Mouse (Mus musculus): Measurements from ENCODE around the gene Cyp27a1. TPM values are rescaled to one million over a fixed set of nuclear protein-coding genes. Genes with fewer than 3 reads are reported as not detected.

Cyp27a1 gene
- under 1 TPM in 1 of 2 experiments, not detected in 1; 0.33 TPM for polyA plus RNA-seq (2017; shearing (Covaris generic))

DNA sequence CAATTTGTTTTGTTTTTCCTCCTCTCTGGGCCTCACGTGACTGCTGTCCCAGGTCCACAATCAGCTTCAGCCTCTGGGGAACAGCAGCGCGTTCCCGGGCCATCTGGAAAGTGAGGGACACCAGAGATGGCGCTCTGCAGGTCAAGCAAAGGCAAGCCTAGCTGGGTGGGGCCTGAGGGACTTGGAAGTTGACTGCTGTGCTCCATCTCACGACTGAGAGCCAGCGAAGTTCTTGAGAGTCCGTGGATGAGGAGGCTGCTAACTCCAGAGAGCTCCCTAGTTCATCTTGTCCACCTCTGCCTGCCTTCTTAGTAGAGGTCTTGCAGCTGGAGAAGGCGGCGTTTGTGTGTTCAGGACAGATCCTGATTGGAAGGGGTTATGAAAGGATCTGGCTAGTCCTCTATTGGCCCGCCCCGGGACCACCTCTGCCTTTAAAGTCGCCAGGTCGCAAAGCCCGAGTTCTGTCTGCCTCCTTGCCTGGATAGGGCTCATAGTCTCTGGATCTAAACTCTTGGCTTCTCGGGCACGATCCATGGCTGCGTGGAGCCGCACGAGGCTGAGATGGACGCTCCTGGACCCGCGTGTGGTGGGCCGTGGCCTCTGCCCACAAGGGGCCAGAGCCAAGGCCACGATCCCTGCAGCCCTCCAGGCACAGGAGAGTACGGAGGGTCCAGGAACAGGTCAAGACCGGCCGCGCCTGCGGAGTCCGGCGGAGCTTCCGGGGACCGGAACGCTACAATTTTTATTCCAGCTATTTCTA, at the start of gene Cyp27a1:
Cyp27a1 (plus strand) TSS at position 476 of the 760 bp plus-strand sequence.
- no peak for ATAC-seq

DNA sequence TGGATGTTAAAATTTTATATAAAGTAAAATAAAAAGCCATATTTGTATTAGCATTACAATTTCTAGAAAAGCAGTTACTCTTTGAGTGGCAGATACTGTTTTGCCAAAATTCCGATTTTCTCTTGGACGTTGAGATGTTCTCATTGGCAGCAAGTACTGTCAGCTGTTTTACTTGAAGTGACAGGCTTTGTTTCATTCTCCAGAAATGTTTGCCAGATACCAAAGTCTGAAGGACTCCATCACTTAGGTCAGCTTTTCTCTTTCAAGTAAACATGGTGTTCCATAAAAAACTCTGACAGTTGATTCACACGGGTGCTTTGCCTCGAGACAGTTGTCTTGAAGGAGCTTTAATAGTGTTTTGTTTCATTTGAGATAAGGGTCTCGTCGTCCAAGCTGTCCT, 48.2 kb upstream of the Cyp27a1 start:
- no peak for ATAC-seq

DNA sequence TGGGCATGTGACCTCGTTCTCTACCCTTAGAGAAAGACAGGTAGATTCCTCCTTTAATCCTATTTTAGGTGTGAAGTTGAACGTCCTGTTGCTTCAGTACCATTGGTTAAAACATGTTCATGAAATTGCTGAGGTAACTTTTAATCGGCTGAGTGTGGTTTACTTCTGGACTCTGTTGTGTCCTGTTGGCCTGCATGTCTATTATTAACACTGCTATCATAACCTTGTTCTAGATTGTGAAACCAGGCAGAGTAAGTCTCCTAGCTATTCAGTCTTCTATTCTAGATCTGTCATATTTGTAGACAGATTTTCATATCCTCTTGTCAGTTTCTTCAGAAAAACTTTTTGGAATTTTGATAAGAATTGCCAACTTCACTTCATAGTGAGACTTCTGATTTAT, 45.0 kb upstream of the Cyp27a1 start:
- ATAC-seq, result no peak

DNA sequence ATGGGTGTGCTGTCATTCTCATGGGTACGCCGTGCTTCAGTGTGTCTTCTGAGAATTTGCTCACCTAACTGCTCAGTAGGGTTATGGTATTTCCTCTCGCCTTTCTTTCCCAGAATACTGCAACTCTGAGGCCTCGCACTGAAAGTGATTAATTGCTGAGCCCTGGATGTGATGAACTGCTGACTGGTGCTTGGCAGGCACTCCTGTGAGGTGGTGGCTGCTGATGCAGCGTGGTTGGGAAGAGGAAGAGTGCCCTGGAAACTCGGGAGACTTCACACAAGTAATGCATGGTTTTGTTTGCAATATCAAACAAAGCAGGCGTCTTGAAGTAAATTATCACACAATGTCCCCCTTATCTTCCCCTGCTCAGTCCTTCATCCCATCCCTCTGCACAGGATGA, 40.6 kb upstream of the Cyp27a1 start:
- no peak for ATAC-seq

DNA sequence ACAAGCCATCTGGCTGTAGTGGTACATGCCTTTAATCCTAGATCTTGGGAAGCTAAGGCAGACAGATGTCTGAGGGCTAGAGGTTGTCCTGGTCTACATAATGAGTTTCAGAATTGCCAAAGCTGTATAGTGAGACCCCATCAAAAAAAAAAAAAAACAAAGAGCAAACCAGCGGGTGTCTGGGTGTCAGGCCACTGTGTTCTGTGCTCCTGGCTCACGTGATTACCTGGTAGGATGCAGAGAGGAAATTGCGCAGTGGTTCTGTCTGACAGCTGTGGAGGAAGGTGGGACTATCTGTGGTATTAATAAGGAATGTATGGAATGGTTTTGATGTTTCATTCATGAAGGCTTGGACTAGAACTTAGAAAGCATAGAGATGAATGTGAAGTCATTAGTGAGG, 36.5 kb upstream of the Cyp27a1 start:
- ATAC-seq, result no peak

DNA sequence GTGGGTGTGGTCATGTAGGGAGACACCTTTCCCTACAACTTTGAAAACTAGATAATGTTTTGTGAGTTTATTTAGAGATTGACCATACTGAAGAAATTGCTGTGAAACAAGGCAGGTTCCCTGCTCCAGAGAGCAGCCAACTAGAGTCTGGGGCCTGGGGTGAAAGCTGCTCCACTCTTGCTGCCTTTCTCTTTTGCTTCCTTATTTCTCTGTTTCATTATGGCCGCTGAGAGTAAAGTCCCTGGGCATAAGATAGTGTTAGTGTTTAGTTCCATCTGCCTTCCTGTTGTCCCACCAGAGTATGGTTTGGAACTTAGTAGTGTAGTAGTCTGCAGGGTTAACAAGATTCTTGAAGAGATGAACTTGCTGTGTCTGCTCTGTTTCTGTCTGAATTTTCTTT, 35.5 kb upstream of the Cyp27a1 start:
- ATAC-seq, result no peak

DNA sequence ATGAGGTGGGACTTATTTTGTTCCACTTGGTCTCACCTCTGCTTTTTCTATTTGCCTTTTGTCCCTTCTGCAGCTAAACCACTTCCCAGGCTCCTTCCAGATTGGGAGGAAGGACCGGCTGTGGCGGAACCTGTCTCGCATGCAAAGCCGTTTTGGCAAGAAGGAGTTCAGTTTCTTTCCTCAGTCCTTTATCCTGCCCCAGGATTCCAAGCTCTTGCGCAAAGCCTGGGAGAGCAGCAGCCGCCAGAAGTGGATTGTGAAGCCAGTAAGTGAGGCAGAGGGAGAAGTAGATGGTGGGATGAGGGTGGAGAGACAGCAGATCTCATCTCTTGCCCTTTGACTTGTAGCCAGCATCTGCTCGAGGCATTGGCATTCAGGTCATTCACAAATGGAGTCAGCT, 26.2 kb upstream of the Cyp27a1 start:
- ATAC-seq, result no peak

DNA sequence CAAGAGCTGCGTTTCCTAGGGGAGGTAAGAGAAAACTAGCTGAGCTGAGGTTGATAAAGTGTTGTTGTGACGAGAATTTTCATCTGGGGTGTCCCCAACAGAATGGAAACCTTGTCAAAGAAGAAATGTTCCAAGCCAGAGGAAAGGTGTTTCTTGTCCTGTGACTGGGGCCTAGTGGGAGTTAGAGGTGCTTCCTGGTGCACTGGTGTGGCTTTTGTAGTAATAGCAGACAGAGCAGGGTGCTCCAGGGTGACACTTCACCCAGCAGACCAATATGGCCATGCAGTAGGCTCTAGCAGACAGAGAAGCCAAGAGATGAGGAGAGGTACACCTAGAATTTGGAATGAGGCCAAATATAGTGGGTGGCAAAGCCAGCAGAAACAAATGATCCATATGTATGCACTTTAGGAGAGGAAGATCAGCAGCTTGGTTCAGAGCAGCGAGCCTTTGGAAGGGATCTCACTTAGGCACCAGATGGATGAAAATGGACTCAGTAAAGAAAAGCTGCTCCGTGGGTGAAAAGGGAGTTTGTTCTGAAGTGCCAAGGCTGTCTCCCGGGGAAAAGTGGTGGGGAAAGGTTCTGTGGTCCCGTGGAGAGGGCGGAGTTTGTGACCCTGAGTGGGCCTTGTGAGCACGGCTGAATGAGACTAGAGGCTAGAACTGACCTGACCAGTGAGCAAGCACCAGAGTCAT, 19.3 kb upstream of the Cyp27a1 start:
- no peak for ATAC-seq

DNA sequence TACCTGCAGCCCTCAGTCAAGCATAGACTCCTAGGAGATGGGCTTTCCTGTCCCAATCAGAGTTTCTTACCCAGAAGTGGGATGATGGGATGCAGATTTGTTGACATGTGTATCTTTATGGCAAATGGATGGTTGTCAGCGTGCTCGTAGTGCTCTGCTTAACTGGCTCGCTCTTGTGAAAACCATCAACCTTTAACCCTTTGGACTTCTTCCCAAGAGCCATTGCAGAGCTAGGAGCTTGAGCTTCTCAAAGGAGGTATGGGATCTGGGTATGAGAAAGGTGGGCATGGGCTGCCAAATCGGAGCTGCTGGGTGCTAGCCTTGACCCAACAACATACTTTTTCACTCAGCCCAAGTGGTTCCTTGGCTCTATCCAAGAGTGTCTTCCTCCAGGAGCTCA, 17.5 kb upstream of the Cyp27a1 start:
- no peak for ATAC-seq

DNA sequence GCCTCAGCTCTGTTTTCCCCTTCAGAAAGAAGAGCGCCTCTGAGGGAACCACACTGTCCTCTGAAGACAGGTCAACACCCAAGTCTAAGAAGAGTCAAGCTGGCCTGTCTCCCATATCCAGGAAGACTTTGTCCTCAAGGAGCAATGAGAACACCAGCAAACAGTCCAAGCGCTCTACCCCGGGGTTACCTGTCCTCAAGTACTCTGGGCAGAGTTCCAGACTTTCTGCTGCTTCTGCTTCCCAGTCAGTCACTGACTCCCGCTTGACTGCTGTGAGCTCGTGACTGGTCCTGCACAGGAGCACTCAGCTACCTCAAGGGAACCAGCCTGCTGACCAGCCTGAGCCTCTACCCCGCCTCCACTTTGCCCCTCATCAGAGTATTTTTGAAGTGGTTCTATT, 16.0 kb upstream of the Cyp27a1 start:
- ATAC-seq, result no peak

DNA sequence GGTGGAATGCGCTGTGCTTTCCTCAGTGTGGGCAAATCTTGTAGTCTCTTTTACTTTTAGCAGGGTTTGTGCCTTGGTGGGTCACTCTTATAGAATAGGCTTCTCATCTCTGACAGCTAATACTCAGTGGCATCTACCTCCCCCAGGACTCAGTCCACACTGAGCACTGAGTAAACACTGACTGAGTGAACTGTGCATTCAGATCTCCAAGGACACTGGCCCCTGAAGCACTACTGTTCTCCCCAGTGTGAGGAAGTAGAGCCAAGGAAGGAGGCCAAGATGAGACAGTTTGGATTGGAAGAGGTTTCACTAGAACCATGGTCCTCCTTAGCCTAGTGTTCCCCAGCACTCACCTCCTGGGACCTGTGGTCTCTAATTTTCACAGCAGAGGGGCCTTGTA, 15.0 kb upstream of the Cyp27a1 start:
- no peak for ATAC-seq

DNA sequence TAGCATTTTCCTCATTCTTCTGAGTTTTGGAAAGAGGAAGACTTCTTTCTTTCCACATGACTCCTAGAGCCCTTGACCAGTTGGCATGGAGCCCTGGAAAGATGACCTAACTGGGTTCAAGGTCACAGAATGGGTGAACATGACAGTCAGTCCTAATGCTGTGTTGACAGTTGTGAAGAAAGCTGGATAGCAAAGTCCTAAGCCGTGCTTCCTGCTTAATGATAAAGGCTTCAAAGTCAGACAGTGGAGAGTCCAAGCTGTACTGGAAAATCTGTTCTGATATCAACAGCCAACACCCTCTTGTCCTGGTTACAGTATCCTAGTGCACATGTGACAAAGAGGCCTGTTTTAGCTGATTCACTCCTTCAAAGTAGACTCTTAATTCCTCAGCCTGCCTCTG, 14.6 kb upstream of the Cyp27a1 start:
- ATAC-seq, result no peak

DNA sequence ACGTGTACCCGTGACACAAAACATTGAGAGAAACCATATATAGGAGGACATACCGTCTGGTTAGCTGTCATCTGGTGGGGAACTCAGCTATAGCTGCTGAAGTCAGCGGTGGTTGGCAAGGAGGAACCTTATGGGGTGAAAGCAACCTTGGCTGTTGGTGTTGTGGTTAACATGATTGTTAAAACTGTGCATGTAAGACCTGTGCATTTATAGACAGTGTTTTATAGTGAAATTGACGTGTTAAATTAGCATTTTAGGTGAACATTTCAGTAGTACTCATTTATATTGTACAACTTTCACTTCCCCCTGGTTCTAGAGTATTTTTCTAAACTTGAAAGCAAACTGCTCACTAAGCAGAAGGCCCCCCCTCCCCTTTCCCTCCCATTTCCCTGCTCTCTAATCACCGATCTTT, 11.2 kb upstream of the Cyp27a1 start:
- no peak for ATAC-seq

DNA sequence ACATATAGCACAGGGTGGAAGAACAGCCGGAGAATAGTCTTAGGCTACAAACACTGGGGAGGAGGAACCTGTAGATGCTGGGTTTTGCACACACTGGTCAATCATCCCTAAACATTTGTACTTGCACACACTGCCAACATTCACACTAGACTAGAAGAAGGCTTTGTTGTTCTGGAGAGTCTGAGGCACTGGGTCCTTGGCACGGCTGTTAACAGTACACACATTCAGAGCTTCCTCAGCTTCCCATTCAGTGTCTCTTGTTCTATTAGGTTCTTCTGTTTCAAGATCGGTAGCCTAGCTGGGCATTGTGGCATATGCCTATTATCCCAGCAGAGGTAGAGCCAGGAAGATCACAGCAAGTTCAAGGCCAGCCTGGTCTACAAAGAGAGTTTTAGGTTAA, 9.2 kb upstream of the Cyp27a1 start:
- ATAC-seq, result no peak

DNA sequence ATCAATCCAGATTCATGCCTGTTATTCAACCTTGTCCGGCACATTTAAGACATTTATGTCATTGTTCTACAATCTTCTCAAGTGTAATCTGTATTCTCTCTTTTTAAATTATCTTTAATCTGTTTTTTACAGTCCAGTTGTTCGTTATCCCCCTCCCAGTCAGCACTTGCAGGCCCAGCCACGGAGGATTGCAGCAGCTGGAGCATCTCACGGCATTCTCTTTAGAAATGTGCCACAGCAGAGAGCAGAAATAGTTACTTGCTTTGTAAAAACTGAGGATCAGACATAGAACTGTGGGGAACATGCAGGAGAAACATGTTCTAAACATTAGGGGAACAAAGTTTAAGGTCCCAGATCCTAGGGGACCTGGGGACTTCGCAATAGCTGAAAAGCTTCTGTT, 8.4 kb upstream of the Cyp27a1 start:
- no peak for ATAC-seq

DNA sequence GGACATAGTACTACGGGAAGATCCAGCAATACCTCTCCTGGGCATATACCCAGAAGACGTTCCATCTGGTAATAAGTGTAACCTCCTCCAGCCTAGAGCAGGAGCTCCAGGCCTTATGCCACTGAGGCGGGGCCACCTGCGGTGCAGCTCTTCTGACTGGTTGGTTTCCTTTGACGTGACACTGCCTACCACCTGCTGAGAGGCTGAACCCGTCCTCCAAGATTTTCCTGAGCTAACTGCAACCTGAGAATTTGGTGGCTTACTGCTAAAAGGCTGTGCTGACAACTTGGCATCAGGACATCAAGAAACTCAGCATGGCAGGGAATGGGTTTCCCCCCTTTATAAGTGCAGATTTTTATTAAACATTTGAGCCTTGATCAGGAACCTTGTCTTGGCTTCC, 3.8 kb upstream of the Cyp27a1 start:
- no peak for ATAC-seq

DNA sequence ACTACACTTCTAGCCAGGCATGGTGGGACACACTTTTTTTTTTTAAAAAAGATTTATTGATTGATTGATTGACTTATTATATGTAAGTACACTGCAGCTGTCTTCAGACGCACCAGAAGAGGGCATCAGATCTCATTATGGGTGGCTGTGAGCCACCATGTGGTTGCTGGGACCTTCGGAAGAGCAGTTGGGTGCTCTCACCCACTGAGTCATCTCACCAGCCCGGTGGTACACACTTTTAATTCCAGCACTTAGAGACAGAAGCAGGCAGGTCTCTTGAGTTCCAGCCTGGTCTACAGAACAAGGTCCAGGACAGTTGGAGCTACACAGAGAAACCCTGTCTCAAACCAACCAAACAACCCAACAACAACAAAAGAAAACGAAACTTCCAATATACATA, 1.3 kb upstream of the Cyp27a1 start:
- ATAC-seq, result no peak

DNA sequence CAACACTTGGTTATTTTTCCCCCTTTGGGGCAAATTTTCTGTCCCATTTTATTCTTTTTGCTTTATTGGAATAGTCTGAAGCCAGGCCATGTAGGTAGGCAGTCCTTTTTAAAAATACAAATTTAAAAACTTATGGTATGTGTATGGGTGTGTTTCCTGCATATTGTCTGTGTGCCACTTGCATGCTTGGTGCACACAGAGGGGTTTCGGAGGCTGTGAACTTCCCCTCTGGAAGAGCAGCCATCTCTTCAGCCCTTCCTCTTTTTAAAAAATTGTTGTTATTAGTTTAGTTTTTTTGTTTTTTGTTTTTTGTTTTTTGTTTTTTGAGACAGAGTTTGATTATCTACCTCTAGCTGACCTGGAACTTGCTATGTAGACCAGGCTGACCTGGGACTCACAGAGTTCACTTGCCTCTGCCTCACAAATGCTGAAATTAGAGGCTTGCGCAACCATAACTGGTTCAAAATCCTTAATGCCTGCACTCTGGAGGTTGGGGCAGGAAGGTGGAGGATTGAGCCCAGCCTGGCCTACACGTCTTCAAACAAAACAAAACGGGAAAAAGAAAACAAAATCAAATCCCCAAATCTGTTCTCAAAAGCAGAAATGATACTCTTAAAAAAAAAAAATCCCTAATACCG, 794 bp upstream of the Cyp27a1 start:
- no peak for ATAC-seq

DNA sequence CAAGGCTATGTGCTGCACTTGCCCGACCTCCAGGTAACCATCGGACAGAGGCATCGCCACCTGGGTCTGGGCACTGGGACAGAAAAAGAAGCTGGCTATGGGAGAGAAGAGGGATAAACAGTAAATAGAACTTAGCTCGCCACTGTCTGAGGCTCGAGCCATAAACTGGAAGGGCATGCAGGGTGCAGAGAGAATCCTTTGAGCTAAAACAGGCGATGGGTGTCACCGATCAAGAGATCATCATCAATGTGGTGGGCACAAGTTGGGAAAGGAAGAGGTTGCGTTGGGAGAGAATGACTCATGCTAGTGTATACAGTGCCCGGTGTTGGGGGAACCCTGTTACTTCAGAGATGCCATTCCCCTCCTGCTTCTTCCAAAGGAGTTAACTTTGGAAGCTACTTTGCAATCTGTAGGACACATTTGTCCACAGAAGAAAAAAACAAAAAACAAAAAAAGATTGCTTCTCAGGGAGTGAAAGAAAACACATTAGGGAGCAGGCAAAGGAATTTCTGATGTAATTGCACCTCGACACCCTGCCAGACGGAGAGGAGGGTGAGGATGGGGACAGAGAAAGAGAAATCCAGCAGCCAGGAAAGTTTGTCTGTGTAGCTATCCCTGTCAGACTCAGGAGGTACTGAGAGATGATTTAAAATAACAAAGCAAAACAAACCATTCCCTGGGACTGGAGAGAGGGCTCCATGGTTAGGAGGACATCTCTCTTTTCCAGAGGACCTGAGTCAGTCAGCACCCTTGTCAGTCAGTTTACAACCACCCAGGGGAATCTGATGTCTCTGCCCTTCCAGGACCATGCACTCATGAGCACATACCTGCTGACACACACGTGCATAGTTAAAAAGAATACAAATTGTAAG, 721 bp downstream of the Cyp27a1 start:
- no peak for ATAC-seq

DNA sequence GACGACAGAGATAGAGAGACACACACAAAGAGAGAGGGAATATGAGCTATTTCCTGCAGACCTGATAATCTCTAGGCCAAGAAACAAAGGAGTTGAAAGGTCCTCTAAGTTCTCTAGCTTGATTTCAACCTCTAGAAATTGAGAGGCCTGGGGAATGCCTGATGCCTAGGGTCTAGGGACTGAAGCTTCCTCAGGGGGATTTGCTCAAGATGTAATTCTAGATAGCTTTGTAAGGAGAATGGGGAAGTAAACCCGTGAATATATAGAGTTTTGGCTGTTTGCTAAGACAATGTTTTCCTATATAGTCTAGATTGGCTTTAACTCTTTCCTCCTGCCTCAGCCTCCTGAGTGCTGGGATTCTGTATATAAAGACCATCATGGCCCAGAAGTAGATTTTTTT, 1.6 kb downstream of the Cyp27a1 start:
- ATAC-seq, result no peak

DNA sequence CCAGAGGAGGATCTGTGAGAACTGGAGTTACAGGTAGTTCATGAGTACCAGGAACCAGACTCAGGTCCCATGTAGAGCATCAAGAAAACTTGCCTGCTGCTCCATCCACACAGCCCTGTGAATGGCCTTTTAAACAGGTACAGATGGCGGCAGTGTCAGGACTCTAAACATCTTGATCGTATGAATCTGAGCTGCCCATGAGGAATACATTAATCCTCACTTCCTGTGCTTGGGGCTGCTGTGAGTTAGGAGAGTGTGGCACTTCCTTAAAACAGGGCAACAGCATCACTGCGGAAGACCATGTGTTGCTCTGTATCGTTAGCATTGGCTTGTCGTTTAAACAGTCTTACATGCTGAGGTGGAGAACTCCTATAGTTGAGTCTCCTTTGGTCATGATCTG, 2.1 kb downstream of the Cyp27a1 start:
- no peak for ATAC-seq

DNA sequence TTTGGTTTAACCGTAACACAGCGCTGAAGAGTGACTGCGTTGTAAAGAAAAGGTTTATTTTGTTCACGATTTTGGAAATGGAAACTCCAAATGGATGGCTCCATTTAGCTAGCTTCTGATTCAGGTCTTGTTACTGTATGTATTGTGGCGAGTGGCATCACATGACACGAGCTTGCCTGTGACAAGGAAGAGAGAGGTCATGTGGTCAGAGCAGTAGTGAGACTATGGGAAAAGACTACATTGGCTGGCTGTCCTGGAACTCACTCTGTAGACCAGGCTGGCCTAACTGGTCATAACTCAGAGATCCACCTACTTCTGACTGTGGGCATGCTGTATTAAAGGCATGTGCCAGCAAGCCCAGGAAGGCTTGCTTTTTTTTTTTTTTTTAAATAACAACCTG, 2.5 kb downstream of the Cyp27a1 start:
- ATAC-seq, result no peak

DNA sequence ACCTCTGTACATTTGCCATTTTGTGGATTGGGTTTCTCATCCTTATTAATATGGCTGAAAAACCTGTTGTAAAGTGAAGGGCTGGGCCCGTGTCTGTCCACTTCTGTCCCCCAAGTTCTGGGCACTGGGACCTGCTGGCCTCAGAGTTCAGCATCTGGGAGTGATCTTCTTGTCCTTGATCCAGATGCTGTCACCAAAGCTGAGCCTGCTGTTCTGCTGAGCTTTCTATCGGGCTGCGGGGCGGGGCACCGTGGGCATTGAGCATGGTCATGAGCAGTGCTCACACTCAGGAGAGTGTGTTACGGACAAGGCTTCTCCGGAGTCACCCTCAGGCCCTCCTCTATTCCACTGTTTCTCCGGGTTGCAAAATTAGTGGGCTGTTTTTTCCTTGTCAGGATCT, 4.7 kb downstream of the Cyp27a1 start:
- no peak for ATAC-seq

All from activated CD4-positive, CD25-positive, alpha-beta regulatory T cell, adult 4 months (primary cell).